In genomic region chr7:42505186-42505585, GRCm38 (mm10) we compare ENCODE assay signal across 8 mouse cellular contexts. TPM values are rescaled to one million over a fixed set of nuclear protein-coding genes. Genes with fewer than 3 reads are reported as not detected.
A peak's percentile ranks its signal among the peaks of the same experiment; 100 is the strongest.
DNase-seq lines count a peak whose midpoint lies in the region; ATAC-seq lines count a peak whose summit lies in the region.

No protein-coding gene starts in this region.

- H3K4me3 ChIP-seq in heart, embryonic 11.5 days (ENCODE audit: low read depth, low read length): peak overlapping the region; percentile 62
- H3K4me3 ChIP-seq in lung, embryonic 16.5 days (ENCODE audit: low read length): peak overlapping the region; percentile 70

- H3K9ac ChIP-seq in heart, embryonic 11.5 days (ENCODE audit: low read depth, low read length): peak overlapping the region; percentile 80
- peak overlapping the region; percentile 76 for H3K9ac ChIP-seq in lung, embryonic 16.5 days (ENCODE audit: low read length)

- no peaks in the 10 kb centered on the region for H3K4me1 ChIP-seq in heart, embryonic 11.5 days (ENCODE audit: control insufficient read depth, insufficient read depth, low read length)
- no peaks in the 10 kb centered on the region for H3K4me1 ChIP-seq in lung, embryonic 16.5 days (replicated peaks; ENCODE audit: control insufficient read depth, insufficient read depth, low read length)

- intact Hi-C loops in heart, postnatal 10 days (cut with DNase I): no loop called here

- H3K27me3 ChIP-seq in heart, embryonic 11.5 days (ENCODE audit: control insufficient read depth, insufficient read depth, low read length): no peaks in the 10 kb centered on the region
- no peaks in the 10 kb centered on the region for H3K27me3 ChIP-seq in lung, embryonic 16.5 days (ENCODE audit: control insufficient read depth, insufficient read depth, low read depth, low read length)

- no peaks in the 10 kb centered on the region; the same call in 1 of the 2 replicates for H3K9me3 ChIP-seq in heart, embryonic 11.5 days (replicated peaks; ENCODE audit: control insufficient read depth, low read length)
- no peaks in the 10 kb centered on the region for H3K9me3 ChIP-seq in lung, embryonic 16.5 days (ENCODE audit: control insufficient read depth, low read length)

- peak overlapping the region; percentile 70 for H3K4me2 ChIP-seq in heart, embryonic 11.5 days
- H3K4me2 ChIP-seq in lung, embryonic 16.5 days (ENCODE audit: low read depth, low read length): peak overlapping the region; percentile 52

- 1% methylated on average over 20 of the region's 20 CpGs for WGBS in heart, embryonic 11.5 days (ENCODE audit: insufficient replicate concordance)
- under 1% methylated on average over 20 of the region's 20 CpGs for WGBS in lung, embryonic 16.5 days

- peak; percentile 47; the same call in 1 of the 2 replicates for ATAC-seq in heart, embryonic 11.5 days (replicated peaks; ENCODE audit: insufficient number of reproducible peaks, low FRiP score, low TSS enrichment)
- peak; percentile 41 to 44 for ATAC-seq in hematopoietic stem cell, adult 5-6 weeks (replicated peaks in 1 of 2; ENCODE audit: insufficient read depth in 1 of 2, low FRiP score in 2 of 2, low TSS enrichment in 1 of 2, low read depth in 1 of 2, poor library complexity in 2 of 2, severe bottlenecking in 2 of 2)
- ATAC-seq in lung, embryonic 16.5 days (ENCODE audit: low read depth): peak; percentile 64

- H3K27ac ChIP-seq in heart, embryonic 11.5 days (ENCODE audit: low read depth, low read length): no peak overlapping the region
- peak overlapping the region; percentile 59 for H3K27ac ChIP-seq in lung, embryonic 16.5 days (ENCODE audit: low read length)

- no peak for DNase-seq in heart, postnatal 10 days
- DNase-seq in thymus, postnatal 4 days: peak; percentile 46
- DNase-seq in thymus, postnatal 36 days: no peak
- DNase-seq in MN1 (ENCODE audit: low spot score): no peak
- DNase-seq in cerebellum, adult 11 months: no peak

- H3K36me3 ChIP-seq in heart, embryonic 11.5 days (ENCODE audit: control insufficient read depth, insufficient read depth, low read length): peaks cover 5% of the 10 kb centered on the region; the same call in 1 of the 2 replicates
- H3K36me3 ChIP-seq in lung, embryonic 16.5 days (ENCODE audit: control insufficient read depth, insufficient read depth, low read length): peaks cover 10% of the 10 kb centered on the region

RNA-seq across cellular contexts. Expression of gene Zfp141, which starts 0.4 kb away (rescaled TPM):
- 6.8 and 7.8 TPM in 2 replicates for polyA plus RNA-seq in heart, embryonic 11.5 days (2014; fragmentation: Nextera tagmentation; extraction: Ambion mirVana)
- total RNA-seq in heart, postnatal 10 days (2021): 1 to 10 TPM; 6.8 to 8.0 TPM
- 58.7 and 67.5 TPM in 2 replicates for total RNA-seq in hematopoietic stem cell, adult 5-6 weeks (2017)
- 7.5 and 9.7 TPM in 2 replicates for polyA plus RNA-seq in lung, embryonic 16.5 days (2015; fragmentation: Nextera tagmentation; extraction: Ambion mirVana)

RNA-seq across cellular contexts. Expression of gene 4933421I07Rik, which starts 57.3 kb away (rescaled TPM):
- not detected in 2 replicates for polyA plus RNA-seq in heart, embryonic 11.5 days (2014; fragmentation: Nextera tagmentation; extraction: Ambion mirVana)
- not detected for total RNA-seq in heart, postnatal 10 days (2021)
- total RNA-seq in hematopoietic stem cell, adult 5-6 weeks (2017): not detected in 2 replicates
- polyA plus RNA-seq in lung, embryonic 16.5 days (2015; fragmentation: Nextera tagmentation; extraction: Ambion mirVana): not detected in 2 replicates
